In genomic region chr14:29818251-29818650, GRCm38 (mm10) we compare ENCODE assay signal across 17 mouse cellular contexts.
DNase-seq lines count a peak whose midpoint lies in the region.
"Had no signal": no experiment of that assay in that cellular context is flagged by ENCODE, and none has a peak within 500 bp of the region (broad histone marks: within the 10 kb centered on the region; RNA-seq: fewer than 3 reads in every experiment).

No protein-coding gene starts in this region.

- peak; percentile 31 to 68 for DNase-seq in frontal cortex, adult 2 months (ENCODE audit: extremely low spot score in 1 of 2, low spot score in 1 of 2)
- DNase-seq in frontal cortex, postnatal 10 days (ENCODE audit: low spot score in 2 of 2) = no peak
- peak; percentile 68 for DNase-seq in right cerebral cortex, adult 18-20 months
- DNase-seq in right cerebral cortex, postnatal 14 days = no peak
- DNase-seq in left cerebral cortex, postnatal 14 days (ENCODE audit: low spot score in 2 of 2) = peak; percentile 37 to 42
- DNase-seq in telencephalon, adult 2 months (ENCODE audit: low read depth, low spot score) = peak; percentile 69
- DNase-seq in retina, embryonic 14.5 days (ENCODE audit: low spot score) = no peak
- DNase-seq in Muller cell, postnatal 12 days (ENCODE audit: inconsistent ontology term) = no peak
- DNase-seq: cerebellum, adult 11-12 months; cerebellum, postnatal 25 days; gastrocnemius, postnatal 25 days; heart, adult 11 months; kidney, adult 18-20 months; kidney, postnatal 25 days; liver, embryonic 13.5 days; lung, adult 2 months; thymus, postnatal 14 days had no signal

- intact Hi-C loops in left cerebral cortex, postnatal 14 days (cut with DNase I) = loop anchor here (5.0 kb wide), 1 partner anchor 96 kb away; the partner anchor contains the start of gene Cacna2d3

Comparison
In these comparisons a context has a peak if more than half of its experiments do, and no peak if none do; other contexts are left out.
1. DNase-seq: peak in frontal cortex, adult 2 months (2 of 2), right cerebral cortex, adult 18-20 months (single experiment), left cerebral cortex, postnatal 14 days (2 of 2) and telencephalon, adult 2 months (single experiment); none in frontal cortex, postnatal 10 days (0 of 2), right cerebral cortex, postnatal 14 days (single experiment), retina, embryonic 14.5 days (single experiment) and Muller cell, postnatal 12 days (single experiment).